Mouse (Mus musculus): Measurements from ENCODE around the gene Irf3. TPM values are rescaled to one million over a fixed set of nuclear protein-coding genes. Genes with fewer than 3 reads are reported as not detected.

Gene Irf3
- polyA plus RNA-seq (2015; fragmentation: Nextera tagmentation; extraction: Ambion mirVana): 62.6 and 66.6 TPM in 2 replicates

DNA sequence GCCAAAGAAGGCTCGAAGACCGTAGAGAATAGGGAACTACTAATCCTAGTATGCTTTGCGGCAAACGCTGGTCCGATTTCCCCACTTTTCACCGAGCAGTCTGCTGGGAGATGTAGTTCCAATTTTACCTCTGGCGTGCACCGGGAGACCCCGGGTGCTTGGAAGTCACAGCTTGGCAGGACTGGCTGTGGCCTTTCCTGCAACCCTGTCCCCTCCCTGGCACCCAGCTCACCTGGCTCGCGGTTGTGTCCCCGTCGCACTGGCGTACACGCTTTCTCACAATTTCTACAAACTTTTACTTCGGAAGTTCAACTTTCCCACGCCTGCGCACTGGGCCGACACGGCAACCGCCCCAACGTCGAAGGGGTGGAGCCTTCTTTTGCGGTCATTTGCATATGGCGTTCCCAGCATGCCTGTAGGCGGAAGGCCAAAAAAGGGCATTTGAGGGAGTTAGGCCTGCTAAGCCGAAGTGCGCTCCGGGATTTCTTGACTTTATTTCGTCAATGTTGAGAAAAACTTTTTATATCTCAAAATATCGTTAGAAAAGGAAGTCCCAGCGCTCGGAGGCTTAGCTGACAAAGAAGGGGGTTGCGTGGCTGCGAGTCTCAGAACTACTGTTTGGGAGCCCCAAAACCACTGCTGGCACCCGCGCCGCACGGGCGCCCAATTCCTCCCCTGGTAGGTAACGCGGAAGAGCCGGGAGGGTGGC is at the start of gene Irf3:
TSS of gene Irf3 (plus strand) at position 418 of the 709 bp plus-strand sequence.
- H3K4me1 ChIP-seq: peaks cover 26% of the 10 kb centered on the region
- no peaks in the 10 kb centered on the region for H3K9me3 ChIP-seq
- H3K4me2 ChIP-seq (replicated peaks): peak within 1 kb of the TSS; percentile 76
- WGBS: under 1% methylated on average over 43 of the region's 43 CpGs
- H3K4me3 ChIP-seq: peak within 1 kb of the TSS; percentile 63
- H3K27me3 ChIP-seq: no peaks in the 10 kb centered on the region
- peak; percentile 91 for ATAC-seq (replicated peaks)
- H3K9ac ChIP-seq (replicated peaks): peak within 1 kb of the TSS; percentile 66
- peaks cover 23% of the 10 kb centered on the region for H3K36me3 ChIP-seq
- peak within 1 kb of the TSS; percentile 82 for H3K27ac ChIP-seq (replicated peaks)

DNA sequence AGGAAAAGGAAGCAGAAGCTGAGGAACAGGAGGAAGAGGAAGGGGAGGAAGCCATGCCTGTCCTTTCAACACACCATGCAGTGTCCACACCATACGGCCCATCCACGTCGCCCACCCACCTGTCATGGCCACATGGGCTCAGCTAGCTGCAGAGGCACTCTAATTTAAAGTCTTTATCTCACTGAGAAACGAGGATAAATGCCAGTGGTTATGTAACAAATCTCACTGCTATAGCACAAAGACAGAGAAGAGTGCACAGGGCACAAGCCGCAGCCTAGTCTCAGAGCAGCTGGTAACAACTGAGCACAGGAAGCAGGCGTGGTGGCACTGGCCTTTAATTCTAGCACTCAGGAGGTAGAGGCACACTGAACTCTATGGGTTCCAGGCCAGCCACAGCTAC is 47.5 kb upstream of the Irf3 start:
- Histone ChIP-seq H3K4me1 (peaks cover 17% of the 10 kb centered on the region), H3K27ac (replicated peaks) (no peak overlapping the region), H3K4me2 (replicated peaks) (no peak overlapping the region), H3K9ac (replicated peaks) (no peak overlapping the region), H3K9me3 (no peaks in the 10 kb centered on the region), H3K27me3 (peaks cover 29% of the 10 kb centered on the region), H3K4me3 (no peak overlapping the region), H3K36me3 (no peaks in the 10 kb centered on the region)
- 76% methylated on average over 6 of the region's 6 CpGs for WGBS
- ATAC-seq (replicated peaks): no peak

DNA sequence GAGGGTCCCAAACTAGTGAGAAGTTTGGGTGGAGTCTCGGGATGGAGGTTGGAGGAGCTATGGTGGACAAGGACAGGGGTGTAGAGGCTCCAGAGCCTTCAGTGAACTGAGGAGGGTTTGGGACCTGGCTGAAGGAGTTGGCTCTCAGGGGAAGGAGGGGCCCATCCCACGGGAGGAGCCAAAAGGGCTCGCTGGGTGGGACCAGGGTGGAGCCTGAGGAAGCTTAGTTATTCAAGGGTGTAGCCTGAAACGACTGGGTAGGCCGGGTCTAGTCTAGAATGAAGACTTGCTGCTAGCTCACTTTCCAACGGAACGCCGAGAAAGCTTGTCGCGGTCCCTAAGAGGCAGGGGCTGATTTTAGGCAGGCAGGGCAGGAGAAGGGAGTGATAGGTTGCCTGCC is 45.5 kb upstream of the Irf3 start:
- no peaks in the 10 kb centered on the region for H3K36me3 ChIP-seq
- H3K4me1 ChIP-seq: peaks cover 17% of the 10 kb centered on the region
- H3K9me3 ChIP-seq: no peaks in the 10 kb centered on the region
- peaks cover 29% of the 10 kb centered on the region for H3K27me3 ChIP-seq
- peak overlapping the region; percentile 40 for H3K4me3 ChIP-seq
- H3K4me2 ChIP-seq (replicated peaks): peak overlapping the region; percentile 65
- WGBS: under 1% methylated on average over 10 of the region's 10 CpGs
- 0 out of 2 replicates have a peak, but pooled peaks have one; percentile 27 for ATAC-seq (replicated peaks)
- no peak overlapping the region for H3K27ac ChIP-seq (replicated peaks)
- peak overlapping the region; percentile 46 for H3K9ac ChIP-seq (replicated peaks)

DNA sequence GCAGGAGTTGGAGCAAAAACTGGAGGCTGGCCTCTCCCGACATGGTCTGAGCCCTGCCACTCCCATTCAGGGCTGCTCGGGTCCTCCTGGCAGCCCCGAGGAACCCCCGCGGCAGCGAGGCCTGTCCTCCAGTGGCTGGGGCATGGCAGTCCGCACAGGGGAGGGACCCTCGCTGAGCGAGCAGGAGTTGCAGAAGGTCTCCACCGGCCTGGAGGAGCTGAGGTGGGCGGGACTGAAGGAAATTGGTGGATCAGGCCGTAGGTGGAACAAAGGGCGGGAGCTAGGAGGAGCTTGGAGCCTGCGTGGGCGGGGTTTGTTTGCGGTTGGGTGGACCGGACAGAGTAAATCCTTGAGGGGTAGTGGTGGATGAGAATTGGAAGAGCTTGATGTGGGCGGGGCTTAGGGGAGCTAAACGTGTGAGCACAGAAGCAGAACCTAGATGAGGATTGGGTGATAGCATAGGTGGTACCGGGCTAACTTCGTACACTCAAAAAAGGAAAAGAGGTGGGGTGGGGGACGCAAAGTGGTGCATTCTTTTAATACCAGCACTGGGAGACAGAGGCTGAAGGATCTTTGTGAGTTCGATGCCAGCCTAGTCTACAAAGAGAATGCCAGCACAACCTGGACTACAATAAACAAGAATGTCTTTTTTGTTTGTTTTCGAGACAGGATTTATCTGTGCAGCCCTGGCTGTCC is 44.7 kb upstream of the Irf3 start:
- Histone ChIP-seq H3K27me3 (peaks cover 29% of the 10 kb centered on the region), H3K36me3 (no peaks in the 10 kb centered on the region)
- WGBS: 6% methylated on average over 24 of the region's 24 CpGs

DNA sequence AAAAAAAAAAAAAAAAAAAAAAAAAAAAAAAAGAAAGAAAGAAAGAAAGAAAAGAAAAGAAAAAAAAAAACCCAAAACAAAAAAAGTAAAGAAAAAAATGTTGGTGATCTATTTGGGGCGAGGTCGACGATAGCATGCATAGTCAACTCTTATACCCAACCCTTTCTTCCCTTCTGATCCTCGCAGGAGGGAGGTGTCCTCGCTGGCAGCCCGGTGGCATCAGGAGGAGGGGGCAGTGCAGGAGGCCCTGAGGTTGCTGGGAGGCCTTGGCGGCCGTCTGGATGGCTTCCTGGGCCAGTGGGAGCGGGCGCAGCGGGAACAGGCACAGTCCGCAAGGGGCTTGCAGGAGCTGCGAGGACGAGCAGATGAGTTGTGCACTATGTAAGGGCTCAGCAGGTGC is 43.9 kb upstream of the Irf3 start:
- H3K9ac ChIP-seq (replicated peaks): no peak overlapping the region
- H3K4me1 ChIP-seq: peaks cover 17% of the 10 kb centered on the region
- H3K27ac ChIP-seq (replicated peaks): no peak overlapping the region
- H3K4me3 ChIP-seq: no peak overlapping the region
- no peak overlapping the region for H3K4me2 ChIP-seq (replicated peaks)
- H3K9me3 ChIP-seq: no peaks in the 10 kb centered on the region
- ATAC-seq (replicated peaks): no peak
- H3K36me3 ChIP-seq: peaks cover under 1% of the 10 kb centered on the region; the same call in 1 of the 2 replicates
- WGBS: 56% methylated on average over 14 of the region's 14 CpGs
- H3K27me3 ChIP-seq: peaks cover 29% of the 10 kb centered on the region

More for the DNA sequence above, 44.7 kb upstream of the Irf3 start:
- Histone ChIP-seq H3K4me2 (replicated peaks) (peak overlapping the region; percentile 65), H3K4me3 (peak overlapping the region; percentile 40), H3K27ac (replicated peaks) (no peak overlapping the region; the same call in 1 of the 2 replicates), H3K4me1 (peaks cover 17% of the 10 kb centered on the region), H3K9me3 (no peaks in the 10 kb centered on the region), H3K9ac (replicated peaks) (peak overlapping the region; percentile 46)
- ATAC-seq (replicated peaks): peak; percentile 74

DNA sequence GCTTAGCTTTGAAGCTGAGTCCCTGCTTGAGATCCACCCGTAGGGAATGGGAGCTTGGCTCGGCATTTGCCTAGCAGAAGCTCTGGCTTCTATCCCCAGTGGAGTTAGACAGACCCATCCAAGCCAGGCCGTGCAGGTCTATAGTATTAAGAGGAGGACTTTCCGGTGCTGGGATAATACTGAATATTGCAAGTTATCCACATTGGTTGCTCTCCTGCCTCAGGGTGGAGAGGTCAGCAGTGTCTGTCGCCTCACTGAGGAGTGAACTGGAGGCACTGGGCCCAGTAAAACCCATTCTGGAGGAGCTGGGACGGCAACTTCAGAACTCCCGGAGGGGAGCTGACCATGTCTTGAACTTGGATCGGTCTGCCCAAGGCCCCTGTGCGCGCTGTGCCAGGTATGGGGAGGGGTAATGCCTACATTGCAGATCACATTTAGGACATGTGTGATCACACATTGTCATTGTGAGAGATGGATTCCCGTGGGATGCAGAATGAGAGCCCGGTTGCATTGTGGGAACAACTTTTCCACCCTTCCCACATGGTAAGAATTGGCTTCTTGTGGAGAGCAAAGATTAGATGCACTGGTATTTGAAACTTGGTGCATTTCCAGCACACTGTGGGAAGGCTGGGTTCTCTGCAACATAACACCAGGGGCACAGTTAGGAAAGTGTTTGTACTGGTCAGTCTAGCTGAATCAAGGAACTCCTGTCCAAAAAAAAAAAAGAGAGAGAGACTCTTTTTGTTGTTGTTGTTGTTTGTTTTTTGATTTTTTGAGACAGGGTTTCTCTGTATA is 43.2 kb upstream of the Irf3 start:
- WGBS: 83% methylated on average over 12 of the region's 12 CpGs
- Histone ChIP-seq H3K9me3 (no peaks in the 10 kb centered on the region), H3K9ac (replicated peaks) (no peak overlapping the region), H3K4me3 (no peak overlapping the region), H3K4me1 (peaks cover 17% of the 10 kb centered on the region), H3K4me2 (replicated peaks) (no peak overlapping the region), H3K27ac (replicated peaks) (no peak overlapping the region), H3K36me3 (peaks cover 8% of the 10 kb centered on the region), H3K27me3 (peaks cover 29% of the 10 kb centered on the region)
- ATAC-seq (replicated peaks): no peak

DNA sequence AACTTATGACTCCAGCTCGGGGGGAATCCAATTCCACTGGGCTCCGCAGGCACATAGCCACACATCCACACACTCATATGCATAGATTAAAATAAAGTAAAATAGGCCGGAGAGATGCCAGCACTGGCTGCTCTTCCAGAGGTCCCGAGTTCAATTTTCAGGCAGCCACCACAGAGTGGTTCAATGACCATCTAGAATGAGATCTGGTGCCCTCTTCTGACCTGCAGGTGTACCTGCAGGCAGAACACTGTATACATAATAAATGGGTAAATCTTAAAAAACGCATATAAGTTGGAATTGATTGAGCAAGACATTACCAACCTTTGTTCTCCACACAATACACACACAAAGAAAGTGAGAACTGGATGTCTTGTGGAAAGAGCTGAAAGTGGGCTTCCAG is 41.8 kb upstream of the Irf3 start:
- Histone ChIP-seq H3K9me3 (no peaks in the 10 kb centered on the region), H3K27ac (replicated peaks) (no peak overlapping the region), H3K4me2 (replicated peaks) (no peak overlapping the region), H3K36me3 (peaks cover 17% of the 10 kb centered on the region), H3K4me3 (no peak overlapping the region), H3K4me1 (peaks cover 17% of the 10 kb centered on the region), H3K27me3 (peaks cover 25% of the 10 kb centered on the region), H3K9ac (replicated peaks) (no peak overlapping the region)
- ATAC-seq (replicated peaks): no peak
- 50% methylated on average over 5 of the region's 5 CpGs for WGBS

DNA sequence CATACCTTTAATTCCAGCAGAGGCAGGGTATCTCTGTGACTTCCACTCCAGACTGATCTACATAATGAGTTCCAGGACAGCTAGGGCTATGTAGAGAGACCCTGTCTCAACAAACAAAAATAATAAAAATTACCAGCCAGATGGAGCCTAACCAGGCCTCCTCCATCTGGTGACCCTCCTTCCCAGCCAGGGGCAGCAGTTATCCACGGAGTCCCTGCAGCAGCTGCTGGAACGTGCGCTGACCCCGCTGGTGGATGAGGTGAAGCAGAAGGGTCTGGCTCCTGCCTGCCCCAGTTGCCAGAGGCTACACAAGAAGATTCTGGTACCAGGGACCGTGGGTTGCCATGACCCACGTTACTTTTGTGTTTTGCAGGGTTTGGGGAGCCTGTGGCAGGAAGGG is 41.2 kb upstream of the Irf3 start:
- H3K27me3 ChIP-seq: peaks cover 19% of the 10 kb centered on the region
- H3K4me1 ChIP-seq: peaks cover 17% of the 10 kb centered on the region
- no peak overlapping the region for H3K27ac ChIP-seq (replicated peaks)
- H3K36me3 ChIP-seq: peaks cover 23% of the 10 kb centered on the region
- no peaks in the 10 kb centered on the region for H3K9me3 ChIP-seq
- no peak overlapping the region for H3K9ac ChIP-seq (replicated peaks)
- ATAC-seq (replicated peaks): no peak
- WGBS: 65% methylated on average over 6 of the region's 6 CpGs
- H3K4me2 ChIP-seq (replicated peaks): no peak overlapping the region
- no peak overlapping the region for H3K4me3 ChIP-seq

DNA sequence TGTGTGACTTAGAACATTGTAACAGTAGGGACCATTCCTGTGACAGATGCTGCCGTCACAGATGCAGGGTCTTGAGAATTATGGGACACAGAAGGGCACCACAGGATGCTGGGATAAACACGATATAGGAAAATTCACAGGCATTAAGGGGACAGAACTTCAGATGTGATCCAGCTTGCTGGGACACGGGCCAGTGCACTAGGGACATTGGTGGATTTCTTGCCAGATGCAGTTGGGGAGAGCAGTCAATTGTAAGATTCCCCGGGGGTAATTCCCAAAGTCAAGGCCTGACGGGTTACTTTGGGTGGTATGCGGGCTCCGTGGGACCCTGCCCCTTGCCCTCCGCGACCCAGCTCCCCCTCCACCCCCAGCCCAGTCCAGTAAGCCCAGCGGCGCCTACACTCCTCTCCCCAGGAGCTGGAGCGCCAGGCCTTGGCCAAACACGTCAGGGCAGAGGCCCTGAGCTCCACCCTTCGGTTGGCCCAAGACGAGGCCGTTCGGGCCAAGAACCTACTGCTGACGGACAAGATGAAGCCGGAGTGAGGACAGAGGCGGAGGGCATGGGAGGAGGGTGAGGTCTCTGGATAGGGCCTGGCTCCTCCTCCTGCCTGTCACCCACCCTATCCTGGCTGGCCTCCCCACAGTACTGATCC is 40.1 kb upstream of the Irf3 start:
- Histone ChIP-seq H3K4me1 (peaks cover 8% of the 10 kb centered on the region), H3K9me3 (no peaks in the 10 kb centered on the region), H3K36me3 (peaks cover 33% of the 10 kb centered on the region), H3K27me3 (peaks cover 9% of the 10 kb centered on the region; the same call in 1 of the 2 replicates), H3K9ac (replicated peaks) (no peak overlapping the region), H3K4me3 (no peak overlapping the region), H3K27ac (replicated peaks) (no peak overlapping the region), H3K4me2 (replicated peaks) (no peak overlapping the region)
- no peak for ATAC-seq (replicated peaks)
- WGBS: 74% methylated on average over 20 of the region's 20 CpGs

DNA sequence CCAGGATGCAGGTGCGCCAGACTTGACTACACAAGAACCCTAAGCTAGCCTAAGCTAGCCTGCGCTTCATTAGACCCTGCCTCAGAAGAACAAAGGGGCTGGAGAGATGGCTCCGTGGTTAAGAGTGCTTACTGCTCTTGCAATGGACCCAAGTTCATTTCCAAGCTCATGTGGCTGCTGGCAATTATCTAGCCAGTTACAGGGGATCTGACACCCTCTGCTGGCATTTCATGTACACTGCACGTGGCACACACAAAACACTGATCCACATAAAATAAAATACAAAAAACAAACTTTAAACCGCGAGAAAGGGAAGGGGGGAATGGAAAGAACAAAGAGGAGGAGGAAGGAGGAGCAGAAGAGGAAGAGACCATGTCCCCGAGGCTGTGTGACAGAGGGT is 39.2 kb upstream of the Irf3 start:
- ATAC-seq (replicated peaks): no peak
- no peaks in the 10 kb centered on the region for H3K4me1 ChIP-seq
- H3K36me3 ChIP-seq: peaks cover 39% of the 10 kb centered on the region
- no peak overlapping the region for H3K9ac ChIP-seq (replicated peaks)
- no peak overlapping the region for H3K4me2 ChIP-seq (replicated peaks)
- H3K27ac ChIP-seq (replicated peaks): no peak overlapping the region
- no peak overlapping the region for H3K4me3 ChIP-seq
- 0 out of 2 replicates have a peak, but pooled peaks cover 4% of the 10 kb centered on the region for H3K27me3 ChIP-seq
- 55% methylated on average over 7 of the region's 7 CpGs for WGBS
- H3K9me3 ChIP-seq: no peaks in the 10 kb centered on the region

DNA sequence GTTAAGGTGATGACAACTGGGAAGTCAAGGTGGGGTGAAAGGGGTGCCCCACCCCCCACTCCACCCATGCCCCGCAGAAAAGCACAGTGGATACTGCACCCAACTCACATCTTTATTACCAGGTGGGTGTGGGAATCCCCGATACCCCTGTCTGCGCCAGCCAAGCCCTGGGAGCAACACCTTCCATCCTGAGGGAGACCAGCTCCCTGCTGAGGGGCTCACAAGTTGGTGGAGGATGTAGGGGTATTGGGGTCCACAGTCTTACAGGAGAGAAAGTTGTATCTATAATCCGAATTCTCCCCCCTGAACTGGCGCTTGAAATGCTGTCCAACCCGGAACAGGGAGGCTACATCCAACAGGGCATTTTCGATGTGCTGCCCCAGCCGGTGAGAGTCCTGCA is 38.2 kb upstream of the Irf3 start:
- ATAC-seq (replicated peaks): no peak
- WGBS: 93% methylated on average over 8 of the region's 8 CpGs
- no peak overlapping the region for H3K9ac ChIP-seq (replicated peaks)
- no peak overlapping the region for H3K4me2 ChIP-seq (replicated peaks)
- H3K4me1 ChIP-seq: no peaks in the 10 kb centered on the region
- H3K4me3 ChIP-seq: no peak overlapping the region
- no peak overlapping the region for H3K27ac ChIP-seq (replicated peaks)
- no peaks in the 10 kb centered on the region for H3K27me3 ChIP-seq
- peaks cover 46% of the 10 kb centered on the region for H3K36me3 ChIP-seq
- no peaks in the 10 kb centered on the region for H3K9me3 ChIP-seq

All from forebrain, embryonic 15.5 days (tissue).